Mouse (Mus musculus) brown adipose tissue, adult 24 weeks (tissue): ENCODE data around the gene Mthfd1l. TPM values are rescaled to one million over a fixed set of nuclear protein-coding genes. Genes with fewer than 3 reads are reported as not detected.

ENCODE experiments used
- H3K27ac ChIP-seq: fragments of 200-500 bp; replicated peaks from 2 replicates; pipeline ENCODE4 v1.5.1; 2012; ENCODE audit warnings: low read depth, mild to moderate bottlenecking, low read length
- H3K4me1 ChIP-seq: fragments of 200-500 bp; 2 replicates; pipeline ENCODE4 v1.6.1; 2012; ENCODE audit warnings: low read length, mixed read lengths; ENCODE audit not compliant: control insufficient read depth, insufficient read depth, insufficient read length
- H3K4me3 ChIP-seq: fragments of 200-500 bp; 2 replicates; pipeline ENCODE4 v1.5.1; 2012; ENCODE audit warnings: low read depth, mild to moderate bottlenecking, low read length, moderate library complexity; ENCODE audit not compliant: insufficient read depth
- polyA plus RNA-seq: library from polyadenylated mRNA; stranded (reverse); fragments of >200 nt; gene quantifications from 2 replicates; pipeline ENCODE4 v1.2.4, GENCODE M21; 2012; ENCODE audit not compliant: missing spikeins, insufficient read depth, insufficient read length

Gene Mthfd1l
- polyA plus RNA-seq, 1 experiment, result not detected

DNA sequence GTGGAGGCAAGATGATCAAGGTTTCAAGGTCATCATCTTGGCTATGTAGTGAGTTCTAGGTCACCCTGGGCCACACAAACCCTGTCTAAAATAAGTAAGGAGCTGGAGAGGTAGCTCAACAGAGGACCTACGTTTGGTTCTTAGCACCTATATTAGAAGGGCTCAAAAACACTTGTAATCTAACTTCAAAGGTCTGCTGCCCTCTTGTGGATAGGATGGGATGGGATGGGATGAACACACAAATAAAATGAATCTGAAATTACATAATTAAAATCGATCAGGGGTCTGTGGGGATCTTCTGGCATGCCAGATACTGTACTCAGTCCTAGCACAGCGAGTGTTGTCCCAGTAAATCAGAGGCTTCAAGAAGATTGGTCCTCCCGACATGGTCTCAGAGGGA lies 178.2 kb downstream of the Mthfd1l start:
- H3K4me1 ChIP-seq, result peaks cover 13% of the 10 kb centered on the region; the same call in 1 of the 2 replicates
- H3K27ac ChIP-seq, result peak overlapping the region; percentile 80
- H3K4me3 ChIP-seq, result no peak overlapping the region

DNA sequence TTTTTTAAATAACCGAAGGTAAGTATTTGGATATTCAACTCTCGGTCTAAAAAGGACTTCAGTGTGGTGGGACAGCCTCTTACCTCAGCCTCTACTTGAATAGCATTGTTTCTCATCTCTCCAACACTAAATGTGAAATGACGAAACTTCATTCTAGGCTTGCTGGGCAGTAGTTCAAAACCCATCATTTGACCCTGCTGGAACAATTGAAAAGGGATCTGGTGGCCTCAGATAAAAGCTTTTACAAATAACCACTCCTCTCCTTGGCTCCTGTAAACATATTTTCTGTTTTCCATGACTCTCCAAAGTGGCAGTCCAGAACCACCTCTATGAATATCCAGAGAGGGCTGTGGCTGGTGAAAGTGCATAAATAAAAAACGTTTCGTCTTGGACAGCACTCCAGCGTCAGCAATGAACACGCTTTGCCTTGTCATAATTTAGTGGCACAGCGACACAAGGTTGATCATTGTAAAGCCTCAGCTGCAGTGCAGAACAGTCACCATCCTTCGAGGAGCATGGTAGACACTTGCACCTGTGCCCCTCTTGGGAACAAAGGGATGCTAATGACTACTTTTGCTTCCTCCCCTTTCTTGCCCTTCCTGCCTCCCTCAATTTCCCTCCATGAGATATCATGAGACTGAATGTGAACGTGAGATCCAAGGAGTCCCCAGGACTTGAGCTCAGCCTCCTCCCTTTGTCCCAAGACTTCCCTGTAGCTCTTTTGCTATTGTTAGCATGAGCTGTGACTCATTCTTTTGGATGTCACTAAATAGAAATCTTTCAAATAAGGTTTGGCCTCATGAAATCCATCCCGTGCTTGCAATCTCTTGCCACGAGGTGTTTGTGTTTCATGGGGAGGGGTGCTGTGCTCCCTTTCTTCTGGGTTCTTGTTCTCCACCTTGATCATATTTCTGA lies 179.2 kb downstream of the Mthfd1l start:
- Histone ChIP-seq H3K27ac (peak overlapping the region; percentile 56), H3K4me1 (peaks cover 14% of the 10 kb centered on the region; the same call in 1 of the 2 replicates), H3K4me3 (no peak overlapping the region)

DNA sequence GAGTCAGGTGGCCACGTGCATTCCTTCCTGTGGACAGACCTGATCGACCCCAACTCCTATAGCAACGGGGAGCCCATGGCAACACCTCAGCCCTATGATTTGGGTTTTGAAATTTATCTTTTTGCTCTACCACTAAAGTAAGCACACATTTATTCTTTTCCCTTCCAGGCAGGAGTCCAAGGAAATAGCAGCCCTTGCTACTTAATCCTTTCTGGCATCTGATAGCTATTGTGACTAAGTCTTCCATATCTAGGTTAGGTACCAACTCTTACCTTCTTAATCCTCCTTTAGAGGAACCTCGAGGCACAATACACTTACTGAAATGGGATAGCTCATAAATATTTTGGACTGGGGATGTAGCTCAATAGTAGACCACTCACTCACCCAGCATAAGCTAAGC lies 180.1 kb downstream of the Mthfd1l start:
- H3K27ac ChIP-seq, result peak overlapping the region; percentile 56; the same call in 1 of the 2 replicates
- peaks cover 14% of the 10 kb centered on the region; the same call in 1 of the 2 replicates for H3K4me1 ChIP-seq
- H3K4me3 ChIP-seq, result no peak overlapping the region

DNA sequence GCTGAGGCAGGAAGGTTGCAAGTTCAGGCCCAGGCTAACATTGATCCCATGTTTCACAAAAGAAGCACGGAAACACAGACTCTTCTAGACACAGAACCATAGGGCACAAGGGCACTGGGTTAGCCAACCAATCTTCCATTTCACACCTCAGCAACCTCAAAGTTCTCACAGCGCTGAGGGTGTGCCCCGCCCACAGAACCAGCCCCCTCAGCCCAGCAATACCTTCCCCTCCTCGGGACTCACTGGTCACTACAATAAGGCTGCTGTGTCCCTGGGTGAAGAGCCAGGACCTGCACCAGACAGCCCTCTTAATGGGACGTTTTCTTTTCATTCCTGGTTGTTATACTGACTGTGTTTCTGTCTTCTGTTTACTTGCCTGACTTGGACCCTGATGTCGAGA lies 181.1 kb downstream of the Mthfd1l start:
- no peak overlapping the region for H3K4me3 ChIP-seq
- peaks cover 14% of the 10 kb centered on the region; the same call in 1 of the 2 replicates for H3K4me1 ChIP-seq
- no peak overlapping the region for H3K27ac ChIP-seq

DNA sequence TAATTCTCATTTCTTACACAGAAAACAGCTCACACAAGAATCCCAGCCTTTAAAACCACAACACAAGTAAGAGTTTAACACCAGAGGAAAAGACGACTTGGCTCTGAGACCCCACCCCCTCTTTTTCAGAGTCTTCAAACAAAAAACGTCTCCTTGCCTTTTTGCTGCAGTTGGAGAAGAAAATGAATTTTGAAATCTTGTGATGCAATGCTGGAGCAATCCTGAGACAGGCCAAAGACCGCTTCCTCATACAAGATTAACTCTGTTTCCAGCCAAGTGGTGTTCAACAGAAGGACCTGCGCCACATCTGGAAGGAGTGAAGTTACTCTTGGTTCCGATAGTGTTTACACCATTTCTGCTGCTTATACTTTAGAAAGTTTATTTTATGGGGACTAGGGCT lies 182.6 kb downstream of the Mthfd1l start:
- H3K27ac ChIP-seq, result peak overlapping the region; percentile 84
- H3K4me3 ChIP-seq, result no peak overlapping the region
- peaks cover 17% of the 10 kb centered on the region for H3K4me1 ChIP-seq

DNA sequence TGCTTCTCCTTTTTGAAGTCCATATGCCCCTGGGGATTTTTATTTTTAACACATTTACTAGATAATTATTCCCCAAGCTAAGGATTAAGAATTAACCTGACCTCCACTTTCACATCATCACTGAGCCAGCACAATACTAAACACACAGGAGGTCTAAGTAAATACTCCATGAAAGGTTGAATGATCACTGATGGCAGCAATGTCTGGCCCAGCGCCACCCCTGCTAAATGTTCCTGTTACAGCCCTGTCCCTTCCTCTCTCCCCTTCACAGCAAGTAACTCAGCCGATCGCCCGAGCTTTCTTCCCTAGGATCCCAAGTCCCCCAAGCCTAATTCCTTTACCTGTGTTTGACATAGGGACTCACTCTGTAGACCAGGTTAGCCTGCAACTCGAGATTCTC lies 185.6 kb downstream of the Mthfd1l start:
- Histone ChIP-seq H3K4me1 (peaks cover 11% of the 10 kb centered on the region), H3K4me3 (no peak overlapping the region), H3K27ac (no peak overlapping the region)

DNA sequence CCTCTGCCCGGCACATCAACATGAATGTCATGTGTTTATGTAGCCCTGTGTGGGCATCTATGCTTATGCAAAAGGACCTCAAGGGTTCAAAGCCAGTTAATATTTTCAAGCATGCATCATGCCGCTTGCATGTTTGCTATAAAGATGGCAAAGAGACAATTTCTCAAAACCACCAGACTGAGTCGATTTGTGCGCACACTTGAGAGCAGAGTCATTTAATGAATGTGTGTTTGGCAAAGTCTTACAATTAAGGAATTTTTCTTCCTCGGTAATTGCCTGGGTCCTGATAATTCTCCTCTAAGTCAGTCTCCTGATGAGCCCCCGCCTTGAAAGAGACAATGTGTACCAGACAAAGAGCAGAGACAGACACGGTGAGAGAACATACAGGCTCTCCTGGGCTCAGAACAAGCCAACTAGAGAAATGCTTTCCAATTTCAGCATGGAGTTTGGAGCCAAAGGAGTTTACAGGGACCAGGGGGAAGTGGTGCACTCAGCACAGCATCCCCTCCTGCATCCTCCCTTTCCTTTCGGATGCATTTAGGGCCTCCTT lies 186.7 kb downstream of the Mthfd1l start:
- no peak overlapping the region for H3K27ac ChIP-seq
- H3K4me1 ChIP-seq, result peaks cover 14% of the 10 kb centered on the region
- H3K4me3 ChIP-seq, result no peak overlapping the region

DNA sequence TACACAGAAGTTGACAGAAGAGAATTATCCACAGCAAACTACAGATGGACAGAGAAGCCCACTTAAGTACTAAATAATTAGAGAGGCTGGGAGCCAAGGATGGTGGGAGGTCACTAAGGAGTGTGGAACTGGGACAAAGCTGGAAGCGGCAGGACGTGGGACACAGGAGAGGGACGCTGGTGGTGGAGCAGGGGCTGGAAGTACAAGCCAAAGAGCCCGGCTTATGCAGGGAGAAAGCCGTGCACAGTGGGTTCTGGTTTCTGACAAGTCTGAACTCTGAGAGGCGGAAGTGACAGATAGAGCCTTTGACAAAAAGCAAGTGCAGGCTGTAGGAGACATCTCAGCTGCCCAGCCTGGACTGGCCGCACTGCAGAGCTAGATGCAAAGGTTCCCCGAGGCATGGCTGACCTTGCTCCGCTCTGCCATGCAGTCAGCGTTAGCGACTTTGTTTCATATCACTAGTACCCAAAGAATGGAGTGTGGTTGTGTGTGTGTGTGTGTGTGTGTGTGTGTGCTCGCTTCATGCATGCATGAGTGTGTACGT lies 187.4 kb downstream of the Mthfd1l start:
- Histone ChIP-seq H3K4me3 (no peak overlapping the region), H3K4me1 (peaks cover 14% of the 10 kb centered on the region), H3K27ac (no peak overlapping the region)

DNA sequence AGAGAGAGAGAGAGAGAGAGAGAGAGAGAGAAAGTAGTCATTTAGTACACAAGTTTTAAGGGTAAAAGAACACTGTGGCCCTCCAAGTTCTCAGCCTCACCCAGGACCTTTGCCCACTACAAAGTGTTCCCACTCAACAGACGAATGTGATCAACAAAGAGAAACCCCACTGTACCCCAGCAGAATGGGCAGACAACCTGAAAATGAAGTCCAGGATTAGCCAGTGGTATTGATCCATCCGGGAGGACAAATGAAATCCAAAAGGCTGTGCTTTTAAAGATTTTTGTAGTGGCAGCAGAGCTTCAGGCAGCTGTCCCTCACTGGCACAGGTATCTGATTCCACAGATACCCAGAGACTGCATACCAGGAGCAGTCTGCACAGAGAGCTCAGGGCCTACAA lies 189.1 kb downstream of the Mthfd1l start:
- Histone ChIP-seq H3K4me3 (no peak overlapping the region), H3K27ac (no peak overlapping the region), H3K4me1 (peaks cover 10% of the 10 kb centered on the region)

DNA sequence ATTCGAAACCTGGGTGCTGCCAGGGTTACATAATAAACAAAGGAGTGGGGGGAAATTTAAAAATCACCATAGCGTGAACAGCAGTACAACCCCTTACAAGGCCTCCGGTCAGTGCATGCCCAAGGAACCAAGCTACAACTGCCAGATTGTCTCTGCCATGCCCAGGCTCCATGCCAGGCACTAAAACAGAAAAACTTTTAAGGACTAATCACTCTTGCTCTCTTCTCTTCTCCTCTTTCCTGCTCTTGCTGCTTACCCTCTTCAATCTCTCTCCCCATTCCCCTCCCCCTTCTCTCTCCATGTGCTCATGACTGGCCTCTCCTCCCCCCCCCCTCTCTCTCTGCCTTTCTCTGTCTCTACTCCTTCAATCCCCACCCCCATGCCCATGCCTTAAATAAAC lies 190.1 kb downstream of the Mthfd1l start:
- H3K4me1 ChIP-seq, result peaks cover 10% of the 10 kb centered on the region
- H3K27ac ChIP-seq, result no peak overlapping the region
- H3K4me3 ChIP-seq, result no peak overlapping the region

DNA sequence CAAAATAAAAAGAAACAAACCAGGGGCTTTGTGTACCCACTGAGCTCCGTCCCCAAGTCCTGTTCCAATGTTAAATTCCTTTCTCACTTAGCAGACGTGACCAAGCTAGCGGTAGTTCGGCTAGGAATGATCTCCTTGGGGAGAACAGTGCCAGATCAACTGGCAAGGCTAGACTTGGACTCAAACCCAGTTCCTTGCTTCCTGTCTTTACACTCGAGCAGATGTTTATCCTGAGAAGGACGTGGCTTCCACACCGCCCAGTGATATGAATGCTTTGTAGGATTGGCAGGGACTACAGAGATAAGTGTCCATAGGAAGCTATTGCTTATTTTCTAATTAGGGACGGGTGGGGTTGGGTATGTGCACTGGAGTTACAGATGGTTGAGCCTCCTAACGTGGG lies 191.8 kb downstream of the Mthfd1l start:
- no peak overlapping the region for H3K27ac ChIP-seq
- H3K4me3 ChIP-seq, result no peak overlapping the region
- H3K4me1 ChIP-seq, result peaks cover 14% of the 10 kb centered on the region

DNA sequence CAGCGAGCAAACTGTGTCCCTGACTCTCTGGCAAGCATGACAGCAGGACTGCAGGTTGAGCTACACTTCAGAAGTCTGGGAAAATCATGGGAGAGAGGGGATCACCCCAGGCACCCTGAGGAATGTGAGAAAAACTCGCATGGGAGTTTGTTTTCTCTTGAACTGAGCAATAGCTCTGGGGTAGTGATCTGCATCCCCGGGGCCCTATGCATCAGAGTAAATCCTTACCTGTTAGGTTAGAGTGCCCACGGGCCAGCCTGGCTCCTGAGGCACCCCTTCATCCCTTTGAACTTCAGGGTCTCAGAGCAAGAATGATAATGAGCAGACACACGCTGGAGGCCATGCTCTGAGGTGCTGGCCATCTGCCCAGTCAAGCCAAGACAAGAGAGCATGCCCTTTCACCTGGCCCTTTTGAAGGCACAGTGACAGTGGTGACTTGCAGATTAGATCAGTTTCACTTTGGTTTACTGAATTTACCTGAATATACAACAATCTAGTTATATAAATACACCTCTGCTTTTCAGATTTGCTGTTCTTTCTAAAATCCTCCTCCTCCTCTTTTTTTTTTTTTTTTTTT lies 195.4 kb downstream of the Mthfd1l start:
- Histone ChIP-seq H3K4me1 (peaks cover 8% of the 10 kb centered on the region), H3K27ac (no peak overlapping the region), H3K4me3 (no peak overlapping the region)

DNA sequence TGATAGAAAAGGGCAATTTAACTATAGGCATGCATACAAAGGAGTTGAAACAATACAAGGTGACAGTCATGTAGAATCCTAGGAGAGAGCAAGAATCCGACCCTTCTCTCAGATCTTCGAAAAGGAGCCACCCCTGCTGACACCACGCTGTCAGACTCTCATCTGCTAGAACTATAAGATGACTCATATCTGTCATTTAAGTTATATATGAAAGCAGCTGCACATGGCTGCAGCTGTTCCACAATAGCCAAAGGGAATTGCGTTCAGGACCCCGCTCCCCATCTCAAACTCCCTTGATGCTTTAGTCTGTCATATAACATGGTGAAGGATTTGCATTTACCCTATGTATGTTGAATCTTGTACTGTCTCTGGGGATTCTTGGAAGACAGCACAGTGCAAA lies 201.3 kb downstream of the Mthfd1l start:
- Histone ChIP-seq H3K4me3 (no peak overlapping the region), H3K4me1 (peaks cover 9% of the 10 kb centered on the region; the same call in 1 of the 2 replicates), H3K27ac (no peak overlapping the region)

DNA sequence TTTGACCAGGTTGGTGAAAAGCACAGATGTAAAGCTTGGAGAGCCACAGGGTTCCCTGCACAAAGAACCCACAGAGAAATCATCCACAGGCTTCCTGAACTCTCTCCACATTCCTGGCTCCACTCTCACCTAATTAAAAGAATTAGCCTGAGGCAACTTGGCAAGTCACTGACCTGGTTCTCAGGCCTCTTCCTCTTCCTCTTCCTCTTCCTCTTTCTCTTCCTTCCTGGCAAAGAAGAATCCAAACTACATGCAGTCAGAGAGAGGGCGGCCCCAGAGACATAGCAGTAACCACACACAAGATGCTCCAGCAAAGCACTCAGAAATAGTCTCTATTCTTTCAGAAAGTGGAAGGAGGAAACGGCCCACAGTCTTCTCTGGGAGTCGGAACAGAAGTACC lies 201.8 kb downstream of the Mthfd1l start:
- no peak overlapping the region for H3K4me3 ChIP-seq
- peak overlapping the region; percentile 94 for H3K27ac ChIP-seq
- peaks cover 9% of the 10 kb centered on the region; the same call in 1 of the 2 replicates for H3K4me1 ChIP-seq

DNA sequence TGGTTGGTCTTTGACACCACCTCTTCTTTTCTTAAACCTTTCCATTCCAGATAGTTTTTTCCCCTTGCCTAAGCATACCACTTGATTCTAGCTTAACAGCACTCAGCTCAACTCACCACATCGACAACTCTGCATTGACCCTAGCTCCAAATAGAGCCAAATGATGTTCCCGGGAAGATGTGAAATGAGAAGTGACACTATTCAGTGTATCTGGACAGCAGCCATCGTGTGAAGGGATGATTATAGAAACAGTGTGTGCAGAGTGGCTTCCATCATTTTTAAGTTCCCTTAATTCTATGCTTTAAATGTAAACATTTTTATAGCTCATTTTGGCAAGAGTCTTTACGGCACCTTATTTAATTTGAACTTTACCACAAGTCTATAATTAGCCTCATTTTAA lies 204.4 kb downstream of the Mthfd1l start:
- Histone ChIP-seq H3K4me1 (peaks cover 11% of the 10 kb centered on the region; the same call in 1 of the 2 replicates), H3K4me3 (no peak overlapping the region), H3K27ac (no peak overlapping the region)
